Mouse (Mus musculus) embryonic fibroblast, embryonic 13.5 days (primary cell): ENCODE data around the gene 4931409K22Rik.

Source experiments
- CTCF ChIP-seq: IDR thresholded peaks from 2 replicates; pipeline ENCODE4 v1.5.1; 2011; ENCODE audit warnings: mild to moderate bottlenecking, control low read depth, low read length, moderate library complexity, borderline replicate concordance; ENCODE audit not compliant: insufficient read depth
- POLR2A ChIP-seq: IDR thresholded peaks from 2 replicates; pipeline ENCODE4 v1.6.1; 2011; ENCODE audit warnings: low read depth, mild to moderate bottlenecking, control low read depth, low read length, moderate library complexity

DNA sequence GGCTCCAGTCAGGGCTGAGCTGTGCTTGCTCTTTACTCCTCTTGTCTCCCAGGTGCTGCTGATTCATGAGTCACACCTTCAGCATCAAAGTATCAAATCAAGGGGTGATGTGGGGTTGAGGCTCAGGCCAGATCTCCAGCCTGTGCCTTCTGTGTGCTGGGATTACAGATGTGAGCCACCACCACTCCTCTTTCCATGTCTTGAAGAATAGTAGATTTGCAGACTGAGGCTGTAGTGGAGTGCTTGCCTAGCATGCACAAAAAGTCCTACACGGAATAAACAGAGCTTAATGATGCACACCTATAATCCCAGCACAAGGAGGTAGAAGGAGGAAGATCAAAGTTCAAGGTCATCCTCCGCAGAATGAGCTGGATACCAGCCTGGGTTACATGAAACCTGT is at the start of gene 4931409K22Rik:
- no peak for TF ChIP-seq POLR2A
- no peak for TF ChIP-seq CTCF
